Mouse (Mus musculus) CH12.LX (cell line): ENCODE results near the gene Gm20388. TPM values are rescaled to one million over a fixed set of nuclear protein-coding genes. Genes with fewer than 3 reads are reported as not detected.

Experiments
- DNase-seq: peaks from one replicate; pipeline ENCODE4 v3.0.0-alpha.2; 2013; ENCODE audit errors: extremely low read depth
- H3K27ac ChIP-seq: 2 replicates; pipeline ENCODE4 v1.5.1; 2012; ENCODE audit warnings: low read depth, mild to moderate bottlenecking, control low read depth, moderate library complexity; ENCODE audit not compliant: insufficient read depth
- H3K27me3 ChIP-seq: replicated peaks from 2 replicates; pipeline ENCODE3; 2012; ENCODE audit warnings: inconsistent platforms
- H3K36me3 ChIP-seq, 2 experiments: replicated peaks in 1 of 2; 2 replicates each; pipeline versions ENCODE3 to v1.6.1; 2012; ENCODE audit warnings: inconsistent platforms in 1 of 2, low read length in 1 of 2, mild to moderate bottlenecking in 1 of 2, mixed read lengths in 1 of 2, moderate library complexity in 1 of 2; ENCODE audit not compliant: control insufficient read depth in 1 of 2, insufficient read depth in 1 of 2
- H3K4me1 ChIP-seq, 2 experiments: 2 replicates each; pipeline ENCODE4 v1.6.1; 2012; ENCODE audit warnings: inconsistent platforms in 1 of 2, moderate library complexity in 1 of 2; ENCODE audit not compliant: insufficient read depth in 2 of 2, control insufficient read depth in 1 of 2
- H3K4me2 ChIP-seq: 2 replicates; pipeline ENCODE4 v1.6.1; 2012; ENCODE audit warnings: low read depth, mild to moderate bottlenecking, control low read depth; ENCODE audit not compliant: poor library complexity, insufficient read depth, severe bottlenecking
- H3K4me3 ChIP-seq, 3 experiments: fragments of 150-350 bp in 1 of 3; sonication (generic) in 1 of 3; replicated peaks in 1 of 3; 2 replicates each; pipeline versions ENCODE3 to v1.5.1; 2011 to 2012; ENCODE audit warnings: low read depth in 2 of 3, low read length in 2 of 3, mild to moderate bottlenecking in 2 of 3, moderate library complexity in 2 of 3, control low read depth in 1 of 3, improper control_type of control experiment in 1 of 3, inconsistent platforms in 1 of 3, mixed read lengths in 1 of 3; ENCODE audit not compliant: poor library complexity in 1 of 3
- H3K79me2 ChIP-seq: replicated peaks from 2 replicates; pipeline ENCODE4 v1.6.1; 2012; ENCODE audit warnings: mild to moderate bottlenecking, moderate library complexity; ENCODE audit not compliant: control insufficient read depth, poor library complexity, insufficient read depth, severe bottlenecking; ENCODE audit errors: extremely low read depth
- H3K9ac ChIP-seq: 2 replicates; pipeline ENCODE4 v1.6.1; 2012; ENCODE audit warnings: low read depth, mild to moderate bottlenecking, control low read depth, moderate library complexity; ENCODE audit not compliant: insufficient read depth
- H3K9me3 ChIP-seq: replicated peaks from 2 replicates; pipeline ENCODE3; 2012; ENCODE audit warnings: low read length, inconsistent platforms, mixed read lengths
- CHD2 ChIP-seq: IDR thresholded peaks from 2 replicates; pipeline ENCODE4 v1.6.1; 2011; ENCODE audit warnings: low read length, improper control_type of control experiment
- EP300 ChIP-seq: IDR thresholded peaks from 2 replicates; pipeline ENCODE4 v1.6.1; 2011; ENCODE audit warnings: low read length, improper control_type of control experiment
- ETS1 ChIP-seq: conservative IDR thresholded peaks from 2 replicates; pipeline ENCODE4 v1.6.1; 2012; ENCODE audit warnings: low read depth, mild to moderate bottlenecking, inconsistent platforms, low read length, improper control_type of control experiment, moderate library complexity
- IRF4 ChIP-seq: IDR thresholded peaks from 2 replicates; pipeline ENCODE4 v1.6.1; 2014; ENCODE audit warnings: low read depth, mild to moderate bottlenecking, inconsistent platforms, low read length, improper control_type of control experiment
- JUN ChIP-seq: IDR thresholded peaks from 2 replicates; pipeline ENCODE4 v1.6.1; 2011; ENCODE audit warnings: low read depth, mild to moderate bottlenecking, low read length, improper control_type of control experiment, moderate library complexity; ENCODE audit not compliant: insufficient read depth
- MAFK ChIP-seq: IDR thresholded peaks from 2 replicates; pipeline ENCODE4 v1.6.1; 2011; ENCODE audit warnings: low read length, improper control_type of control experiment; ENCODE audit not compliant: insufficient replicate concordance
- MXI1 ChIP-seq: IDR thresholded peaks from 2 replicates; pipeline ENCODE4 v1.6.1; 2011; ENCODE audit warnings: mild to moderate bottlenecking, low read depth, low read length, improper control_type of control experiment
- POLR2A ChIP-seq: IDR thresholded peaks from 2 replicates; pipeline ENCODE4 v1.6.1; 2011; ENCODE audit warnings: low read depth, mild to moderate bottlenecking, improper control_type of control experiment, low read length
- POLR2AphosphoS2 ChIP-seq: IDR thresholded peaks from 2 replicates; pipeline ENCODE4 v1.6.1; 2011; ENCODE audit warnings: low read depth, low read length, improper control_type of control experiment
- RAD21 ChIP-seq: IDR thresholded peaks from 2 replicates; pipeline ENCODE4 v1.6.1; 2011; ENCODE audit warnings: low read depth, mild to moderate bottlenecking, low read length, improper control_type of control experiment, moderate library complexity
- SIN3A ChIP-seq: IDR thresholded peaks from 2 replicates; pipeline ENCODE4 v1.6.1; 2012; ENCODE audit warnings: low read length, improper control_type of control experiment, inconsistent platforms
- TCF12 ChIP-seq: IDR thresholded peaks from 2 replicates; pipeline ENCODE4 v1.6.1; 2014; ENCODE audit warnings: low read depth, mild to moderate bottlenecking, inconsistent platforms, low read length, improper control_type of control experiment
- USF2 ChIP-seq: conservative IDR thresholded peaks from 2 replicates; pipeline ENCODE4 v1.6.1; 2011; ENCODE audit warnings: low read depth, low read length, improper control_type of control experiment
- ZNF384 ChIP-seq: IDR thresholded peaks from 2 replicates; pipeline ENCODE4 v1.6.1; 2012; ENCODE audit warnings: low read depth, low read length, improper control_type of control experiment, inconsistent platforms
- dilution Hi-C: fragments of 300-500 bp; cut with MboI; formaldehyde crosslinking; loops from 2 replicates; pipeline ENCODE4 v1.14.3; 2020; ENCODE audit warnings: low sequenced_read_pairs; ENCODE audit not compliant: extremely low pct_unique_long_range_greater_than_20kb, extremely low pct_ligation_motif_present
- in situ Hi-C: fragments of 300-500 bp; cut with MboI; formaldehyde crosslinking; loops from 3 replicates; pipeline ENCODE4 v1.14.3; 2019; ENCODE audit warnings: low sequenced_read_pairs, low pct_ligation_motif_present, low pct_unique_long_range_greater_than_20kb, mixed read lengths
- polyA plus RNA-seq: library from polyadenylated mRNA; unstranded; fragments of >175 nt; gene quantifications from 2 replicates; pipeline ENCODE4 v1.2.1, GENCODE M21; 2012; ENCODE audit warnings: low read depth; ENCODE audit not compliant: insufficient read length
- total RNA-seq, 2 experiments: library from RNA; depleted of rRNA; stranded (reverse); fragments of 300-350 nt in 1 of 2; fragments of >200 nt in 1 of 2; gene quantifications; 2 replicates each; pipeline ENCODE4 v1.2.3; 2012 to 2014

Gm20388 gene
- total and polyA plus RNA-seq, 3 experiments, result 14.8 to 26.3 (median 22.2) TPM

GRCm38 (mm10) chr8:122618660-122619378 lies 2708.2 kb downstream of the Gm20388 start:
- Histone ChIP-seq H3K4me1 (peaks cover 0 to 24% of the 10 kb centered on the region in 2 experiments; a peak in 2 of 4 replicates), H3K4me3 (no peak overlapping the region), H3K9ac (no peak overlapping the region), H3K36me3 (peaks cover 5 to 27% of the 10 kb centered on the region in 2 experiments), H3K27me3 (no peaks in the 10 kb centered on the region), H3K4me2 (no peak overlapping the region), H3K9me3 (no peaks in the 10 kb centered on the region), H3K27ac (no peak overlapping the region), H3K79me2 (no peaks in the 10 kb centered on the region)
- DNase-seq, result no peak
- in situ Hi-C loops, result no loop called here
- no peak for TF ChIP-seq MAFK
- TF ChIP-seq ZNF384, result no peak
- no peak for TF ChIP-seq EP300
- no peak for TF ChIP-seq POLR2AphosphoS2
- no peak for TF ChIP-seq TCF12
- TF ChIP-seq USF2, result no peak
- dilution Hi-C loops, result no loop called here

GRCm38 (mm10) chr8:122620446-122620845 lies 2709.8 kb downstream of the Gm20388 start:
- Histone ChIP-seq H3K4me1 (peaks cover 0 to 39% of the 10 kb centered on the region in 2 experiments; a peak in 3 of 4 replicates), H3K9me3 (no peaks in the 10 kb centered on the region), H3K27ac (no peak overlapping the region), H3K9ac (no peak overlapping the region), H3K4me2 (no peak overlapping the region), H3K27me3 (no peaks in the 10 kb centered on the region), H3K36me3 (peaks cover 0 to 14% of the 10 kb centered on the region in 2 experiments), H3K79me2 (no peaks in the 10 kb centered on the region), H3K4me3 (peak overlapping the region in 1 of 3 experiments; percentile 16)
- DNase-seq, result no peak
- no peak for TF ChIP-seq MXI1
- in situ Hi-C loops (loop anchor here (5.0 kb wide), 1 partner anchor 207 kb away; no protein-coding TSS in a partner anchor), dilution Hi-C loops (no loop called here)

- H3K4me3 ChIP-seq, result no peak within 1 kb of the TSS
- in situ Hi-C loops (loop anchor here (5.0 kb wide), 1 partner anchor 205 kb away; no protein-coding TSS in a partner anchor), dilution Hi-C loops (no loop called here)
- H3K4me2 ChIP-seq, result no peak within 1 kb of the TSS
- H3K9ac ChIP-seq, result no peak within 1 kb of the TSS
- no peak for TF ChIP-seq ETS1
- no peak for TF ChIP-seq CHD2
- no peak for TF ChIP-seq SIN3A
- no peak for TF ChIP-seq IRF4
- TF ChIP-seq POLR2A, result no peak
- TF ChIP-seq EP300, result no peak
- no peak for TF ChIP-seq RAD21
- no peak for TF ChIP-seq POLR2AphosphoS2
- TF ChIP-seq JUN, result no peak
- no peak for DNase-seq
- no peaks in the 10 kb centered on the region for H3K27me3 ChIP-seq
- no peaks in the 10 kb centered on the region for H3K9me3 ChIP-seq
- H3K4me1 ChIP-seq, result peaks cover 10 to 54% of the 10 kb centered on the region in 2 experiments
- H3K79me2 ChIP-seq, result no peaks in the 10 kb centered on the region
- no peak within 1 kb of the TSS for H3K27ac ChIP-seq
- peaks cover 0 to 5% of the 10 kb centered on the region in 2 experiments for H3K36me3 ChIP-seq
Observed at GRCm38 (mm10) chr8:122622727-122623126, 2712.1 kb downstream of the Gm20388 start, which contains the start of gene Pabpn1l. Pabpn1l (minus strand) TSS chr8:122622739.
